Mouse (Mus musculus) granulocyte monocyte progenitor cell, adult 5-6 weeks (primary cell): ENCODE data around the gene Wbp4. TPM values are rescaled to one million over a fixed set of nuclear protein-coding genes. Genes with fewer than 3 reads are reported as not detected.
A peak's percentile ranks its signal among the peaks of the same experiment; 100 is the strongest.
"Not testable (repeated sequence)": the region's sequence is repeated elsewhere in the genome, so short reads cannot be mapped to it uniquely, and the experiment has no call there.

Experiments
- ATAC-seq: replicated peaks from 2 replicates; pipeline ENCODE4 v1.8.0; 2016; ENCODE audit warnings: mild to moderate bottlenecking, moderate TSS enrichment, inconsistent platforms; ENCODE audit not compliant: poor library complexity, severe bottlenecking
- total RNA-seq, 2 experiments: library from RNA; stranded (forward) in 1 of 2; stranded (reverse) in 1 of 2; fragments of 200-712, 200-1000 nt in 1 of 2; fragments of >200 nt in 1 of 2; fragmentation: Nextera tagmentation in 1 of 2; gene quantifications; 2 replicates each; pipeline ENCODE4 v1.2.3; 2014 to 2017

Wbp4 gene
- total RNA-seq, 2 experiments from 2014 or later: 15.3 to 70.8 TPM

GRCm38 (mm10) chr14:79465623-79466022, 15.7 kb downstream of the Wbp4 start:
- ATAC-seq: no peak

GRCm38 (mm10) chr14:79460988-79461387, 20.3 kb downstream of the Wbp4 start:
- peak; percentile 91 for ATAC-seq

DNA sequence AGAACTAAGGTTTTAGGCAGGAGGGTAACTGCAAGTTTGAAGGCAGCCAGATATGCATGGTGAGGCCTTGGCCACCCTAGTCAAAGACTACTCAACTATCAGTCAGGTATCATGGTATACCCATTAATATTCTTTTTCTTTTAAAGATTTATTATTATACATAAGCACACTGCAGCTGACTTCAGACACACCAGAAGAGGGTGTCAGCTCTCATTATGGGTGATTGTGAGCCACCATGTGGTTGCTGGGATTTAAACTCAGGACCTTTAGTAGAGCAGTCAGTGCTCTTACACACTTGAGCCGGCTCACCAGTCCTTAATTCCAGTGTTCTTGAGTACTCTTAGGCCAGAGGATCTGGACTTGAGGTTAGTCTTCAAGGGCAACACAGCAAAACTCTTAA, 20.9 kb downstream of the Wbp4 start:
- no peak for ATAC-seq

DNA sequence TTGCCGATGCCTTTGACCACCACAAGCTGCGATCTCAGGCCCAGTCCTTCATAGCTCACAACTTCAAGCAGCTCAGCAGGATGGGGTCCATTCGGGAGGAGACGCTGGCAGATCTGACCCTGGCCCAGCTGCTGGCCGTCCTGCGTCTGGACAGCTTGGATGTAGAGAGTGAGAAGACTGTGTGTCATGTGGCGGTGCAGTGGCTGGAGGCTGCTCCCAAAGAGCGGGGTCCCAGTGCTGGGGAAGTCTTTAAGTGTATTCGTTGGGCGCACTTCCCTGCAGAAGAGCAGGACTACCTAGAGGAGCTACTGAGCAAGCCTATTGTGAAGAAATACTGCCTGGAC, 28.8 kb downstream of the Wbp4 start:
- not testable (repeated sequence) for ATAC-seq

GRCm38 (mm10) chr14:79451681-79452590, 29.4 kb downstream of the Wbp4 start, which contains the start of gene Kbtbd6:
Gene Kbtbd6 (plus strand): TSS chr14:79451835.
- ATAC-seq: peak; percentile 95

GRCm38 (mm10) chr14:79445055-79445620, 36.2 kb downstream of the Wbp4 start:
- ATAC-seq: peak; percentile 59; the same call in 1 of the 2 replicates

DNA sequence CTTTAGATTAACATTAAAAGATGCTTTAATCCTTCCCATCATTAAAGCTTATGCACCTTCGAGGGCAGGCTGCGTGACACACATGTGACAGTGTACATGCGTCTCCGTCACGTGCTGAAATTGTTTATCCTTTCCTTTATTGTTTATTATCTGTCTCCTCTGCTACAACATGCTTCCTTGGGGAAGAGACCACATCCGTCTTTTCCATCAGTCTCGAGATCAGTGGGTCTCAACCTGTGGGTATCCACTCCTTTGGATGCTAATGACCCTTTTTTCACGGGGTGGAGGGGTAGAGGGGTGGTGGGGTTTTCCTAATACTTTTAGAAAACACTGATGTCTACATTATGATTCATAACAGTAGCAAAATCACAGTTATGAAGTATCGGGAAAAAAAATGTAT, 36.7 kb downstream of the Wbp4 start:
- ATAC-seq: no peak

- ATAC-seq: peak; percentile 90
These were observed 39.9 kb downstream of the Wbp4 start for GRCm38 (mm10) chr14:79441441-79441840.

DNA sequence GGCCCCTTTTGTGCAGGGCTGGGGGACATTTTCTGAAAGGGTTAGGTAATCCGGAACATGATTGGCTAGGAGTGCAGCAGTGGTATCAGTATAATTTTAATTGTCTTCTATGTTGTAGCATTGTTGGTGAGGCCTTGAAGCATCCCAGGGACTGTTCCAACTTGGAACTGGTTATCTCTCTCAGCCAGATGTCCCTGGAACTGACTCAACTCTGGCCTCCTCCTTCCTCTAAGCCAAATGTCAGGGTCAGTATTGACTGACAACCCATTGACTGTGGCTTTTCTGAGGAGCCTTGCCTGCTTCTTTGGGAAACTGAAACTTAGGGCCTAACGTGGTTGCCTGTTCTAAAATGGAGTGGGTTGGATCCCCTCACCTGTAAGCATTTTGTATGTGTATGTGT, 40.7 kb downstream of the Wbp4 start:
- ATAC-seq: no peak

DNA sequence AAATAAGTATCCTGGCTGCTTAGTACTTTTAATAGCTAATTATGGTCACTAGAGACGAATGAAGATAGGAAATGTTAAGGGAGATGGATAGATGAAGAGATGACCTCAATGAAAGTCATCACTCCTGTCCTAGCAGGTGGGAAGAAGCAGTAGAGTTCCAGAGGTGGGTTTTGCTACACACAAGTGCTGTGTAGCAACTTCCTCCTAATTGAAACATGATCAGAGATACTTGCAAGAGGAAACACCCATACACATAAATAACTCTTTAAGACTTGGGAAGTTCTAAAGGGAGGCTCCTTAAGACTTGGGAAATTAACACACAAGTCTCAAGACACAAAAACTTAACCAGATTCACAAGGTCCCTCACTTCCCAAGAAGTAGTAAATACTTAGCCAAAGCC, 47.3 kb downstream of the Wbp4 start:
- peak; percentile 61 for ATAC-seq

- ATAC-seq: peak; percentile 2
These were observed 54.5 kb downstream of the Wbp4 start for GRCm38 (mm10) chr14:79426730-79427365.

GRCm38 (mm10) chr14:79425979-79426729, 55.2 kb downstream of the Wbp4 start, which contains the start of gene Kbtbd7:
Gene Kbtbd7 (plus strand): TSS chr14:79426511.
- peak; percentile 97 for ATAC-seq

DNA sequence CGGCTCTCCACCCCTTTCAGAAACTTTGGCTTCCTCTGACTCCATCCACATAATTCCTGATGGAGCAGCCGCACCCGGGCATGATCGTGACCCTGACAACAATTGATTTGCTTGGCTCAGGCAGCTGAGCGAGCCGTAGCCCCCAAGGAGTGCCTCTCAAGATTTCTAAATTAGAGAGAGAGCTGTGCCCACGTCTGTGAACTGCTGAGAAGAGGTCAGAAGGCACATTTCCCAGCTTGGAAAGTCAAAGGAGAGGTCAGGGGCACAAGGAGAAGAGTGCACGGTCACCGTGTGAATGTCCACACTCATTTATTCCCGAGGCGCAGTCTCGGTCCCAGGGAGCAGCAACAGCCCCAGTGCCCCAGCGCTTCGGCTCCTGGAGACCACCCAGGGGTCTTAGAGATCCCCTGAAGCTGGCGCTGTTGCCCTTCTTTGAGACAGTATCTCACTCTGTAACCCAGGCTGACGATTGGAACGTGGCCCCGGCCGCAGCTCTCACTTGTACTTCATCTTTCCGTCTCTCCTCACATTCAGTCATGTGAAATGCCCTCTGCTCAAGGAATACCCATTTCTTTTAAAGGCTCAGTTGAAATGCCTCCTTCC, 61.1 kb downstream of the Wbp4 start:
- no peak for ATAC-seq

DNA sequence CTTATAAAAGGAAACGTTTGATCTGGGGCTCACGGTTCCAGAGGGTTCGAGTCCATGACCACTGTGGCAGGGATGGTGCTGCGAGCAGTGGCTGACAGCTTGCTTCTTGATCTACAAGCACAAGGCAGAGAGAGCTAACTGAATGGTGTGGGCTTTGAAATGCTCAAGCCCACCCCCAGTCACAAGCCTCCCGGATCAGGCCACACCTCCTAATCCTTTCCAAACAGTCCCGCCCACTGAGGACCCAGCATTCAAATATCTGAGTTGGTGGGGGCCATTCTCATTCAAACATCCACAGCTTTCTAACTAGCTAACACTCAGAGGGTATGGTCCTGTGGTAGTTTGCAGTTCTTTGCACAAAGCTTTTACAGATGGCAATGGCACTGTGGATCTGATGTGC, 68.2 kb downstream of the Wbp4 start:
- no peak for ATAC-seq

GRCm38 (mm10) chr14:79410662-79411061, 70.7 kb downstream of the Wbp4 start:
- ATAC-seq: no peak

Other genes starting within 250 kb of the Wbp4 start
- not detected in 2 replicates for gene Zfp957, start 234.2 kb downstream of the Wbp4 start, total RNA-seq (2014; fragmentation: Nextera tagmentation)
- not detected in 2 replicates for gene Zfp957, start 234.2 kb downstream of the Wbp4 start, total RNA-seq (2017)
- gene Rgcc, start 179.9 kb downstream of the Wbp4 start, total RNA-seq (2014; fragmentation: Nextera tagmentation): 84.3 and 97.4 TPM in 2 replicates
- gene Rgcc, start 179.9 kb downstream of the Wbp4 start, total RNA-seq (2017): 241 and 247 TPM in 2 replicates
- gene Naa16, start 90.7 kb downstream of the Wbp4 start, total RNA-seq (2014; fragmentation: Nextera tagmentation): 51.5 and 55.2 TPM in 2 replicates
- gene Naa16, start 90.7 kb downstream of the Wbp4 start, total RNA-seq (2017): 47.0 and 47.3 TPM in 2 replicates
- gene Mtrf1, start 83.7 kb downstream of the Wbp4 start, total RNA-seq (2014; fragmentation: Nextera tagmentation): 12.0 and 12.8 TPM in 2 replicates
- 21.0 and 31.2 TPM in 2 replicates for gene Mtrf1, start 83.7 kb downstream of the Wbp4 start, total RNA-seq (2017)
- gene Kbtbd7, start 55.0 kb downstream of the Wbp4 start, total RNA-seq (2014; fragmentation: Nextera tagmentation): 6.0 and 10.0 TPM in 2 replicates
- gene Kbtbd7, start 55.0 kb downstream of the Wbp4 start, total RNA-seq (2017): 13.9 and 15.7 TPM in 2 replicates
- gene Kbtbd6, start 29.7 kb downstream of the Wbp4 start, total RNA-seq (2014; fragmentation: Nextera tagmentation): 0.77 and 1.3 TPM in 2 replicates
- gene Kbtbd6, start 29.7 kb downstream of the Wbp4 start, total RNA-seq (2017): 6.2 and 7.2 TPM in 2 replicates
- gene Elf1, start 326 bp downstream of the Wbp4 start, total RNA-seq (2014; fragmentation: Nextera tagmentation): 92.6 and 98.6 TPM in 2 replicates
- gene Elf1, start 326 bp downstream of the Wbp4 start, total RNA-seq (2017): 178 and 188 TPM in 2 replicates
- gene Sugt1, start 106.2 kb upstream of the Wbp4 start, total RNA-seq (2014; fragmentation: Nextera tagmentation): 80.8 and 116 TPM in 2 replicates
- gene Sugt1, start 106.2 kb upstream of the Wbp4 start, total RNA-seq (2017): 92.4 and 133 TPM in 2 replicates
- gene Cnmd, start 180.7 kb upstream of the Wbp4 start, total RNA-seq (2014; fragmentation: Nextera tagmentation): not detected in 2 replicates
- not detected in 2 replicates for gene Cnmd, start 180.7 kb upstream of the Wbp4 start, total RNA-seq (2017)